Mouse (Mus musculus) testis, adult 2 months (tissue): ENCODE measurements around the gene Znrf2. TPM values are rescaled to one million over a fixed set of nuclear protein-coding genes. Genes with fewer than 3 reads are reported as not detected.

ENCODE experiments used
- H3K27ac ChIP-seq: fragments of 200-500 bp; 2 replicates; pipeline ENCODE4 v1.5.1; 2012; ENCODE audit warnings: low read depth, low read length; ENCODE audit not compliant: control insufficient read depth, insufficient read depth
- H3K27me3 ChIP-seq: fragments of 200-500 bp; 2 replicates; pipeline ENCODE4 v1.6.1; 2012; ENCODE audit warnings: mild to moderate bottlenecking, low read length, moderate library complexity; ENCODE audit not compliant: control insufficient read depth, insufficient read depth
- H3K36me3 ChIP-seq: fragments of 200-500 bp; 2 replicates; pipeline ENCODE4 v1.6.1; 2012; ENCODE audit warnings: mild to moderate bottlenecking, low read length; ENCODE audit not compliant: control insufficient read depth, insufficient read depth
- H3K4me1 ChIP-seq: fragments of 200-500 bp; 2 replicates; pipeline ENCODE4 v1.6.1; 2012; ENCODE audit warnings: low read length; ENCODE audit not compliant: control insufficient read depth, insufficient read depth
- H3K4me3 ChIP-seq: fragments of 200-500 bp; 2 replicates; pipeline ENCODE4 v1.5.1; 2012; ENCODE audit warnings: low read depth, mild to moderate bottlenecking, low read length, moderate library complexity, mixed read lengths; ENCODE audit not compliant: control insufficient read depth
- CTCF ChIP-seq: fragments of 200-500 bp; IDR thresholded peaks from 2 replicates; pipeline ENCODE4 v1.5.1; 2012; ENCODE audit warnings: low read depth, mild to moderate bottlenecking, inconsistent platforms, low read length, moderate library complexity; ENCODE audit not compliant: control insufficient read depth, insufficient read depth, insufficient replicate concordance
- POLR2A ChIP-seq: fragments of 200-500 bp; IDR thresholded peaks from 2 replicates; pipeline ENCODE4 v1.6.1; 2012; ENCODE audit warnings: low read depth, mild to moderate bottlenecking, inconsistent platforms, low read length, moderate library complexity; ENCODE audit not compliant: control insufficient read depth
- polyA plus RNA-seq: library from polyadenylated mRNA; depleted of rRNA; stranded (reverse); fragments of >200 nt; gene quantifications from 2 replicates; pipeline ENCODE4 v1.2.3, GENCODE M21; 2012

Znrf2 gene
- polyA plus RNA-seq, 1 experiment = 17.6 TPM

DNA sequence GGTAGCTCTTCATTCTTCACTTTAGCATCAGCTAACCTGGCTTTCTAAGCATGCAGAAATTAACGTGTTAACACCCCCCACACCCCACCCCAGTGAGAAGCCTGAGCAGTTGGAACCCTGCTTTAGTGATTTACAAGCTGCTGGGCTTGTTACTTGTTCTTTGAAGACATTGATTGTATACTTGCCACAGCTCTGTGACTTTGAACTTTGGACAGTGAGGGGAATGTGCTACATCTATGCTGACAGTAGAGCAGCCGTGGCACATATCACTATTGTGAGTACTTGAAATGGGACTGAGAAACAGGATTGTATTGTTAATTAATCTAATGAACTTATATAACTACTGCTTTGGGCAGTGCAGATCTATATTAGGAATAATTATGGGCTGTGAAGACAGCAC lies 66.7 kb downstream of the Znrf2 start:
- TF ChIP-seq CTCF (no peak), POLR2A (no peak)
- Histone ChIP-seq H3K27me3 (no peaks in the 10 kb centered on the region), H3K4me1 (no peaks in the 10 kb centered on the region), H3K4me3 (no peak overlapping the region), H3K36me3 (no peaks in the 10 kb centered on the region; the same call in 1 of the 2 replicates), H3K27ac (no peak overlapping the region)

GRCm38 (mm10) chr6:54886195-54886594 lies 69.5 kb downstream of the Znrf2 start:
- H3K4me3 ChIP-seq = no peak overlapping the region
- no peaks in the 10 kb centered on the region for H3K4me1 ChIP-seq
- TF ChIP-seq POLR2A = no peak
- TF ChIP-seq CTCF = no peak
- no peak overlapping the region for H3K27ac ChIP-seq
- no peaks in the 10 kb centered on the region for H3K27me3 ChIP-seq
- H3K36me3 ChIP-seq = no peaks in the 10 kb centered on the region; the same call in 1 of the 2 replicates

DNA sequence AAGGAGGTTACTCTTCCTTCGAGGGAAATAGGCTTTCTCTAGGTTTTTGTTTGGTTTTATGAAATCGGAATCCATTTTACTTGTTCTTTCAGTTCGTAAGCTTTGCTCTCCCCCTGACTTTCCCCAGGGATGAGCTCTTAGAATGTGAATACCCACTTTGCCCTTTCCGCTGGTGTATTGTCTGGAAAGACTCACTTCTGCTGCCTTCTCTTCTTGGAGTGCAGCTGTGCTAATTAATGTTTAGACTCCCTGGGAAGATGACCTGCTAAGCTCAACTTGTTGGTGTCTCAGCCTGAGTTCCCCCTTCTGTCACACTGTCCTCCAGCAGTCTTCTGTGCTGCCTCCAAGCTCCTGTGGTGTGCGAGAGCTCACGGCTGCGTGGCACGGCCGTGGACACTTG lies 73.5 kb downstream of the Znrf2 start:
- Histone ChIP-seq H3K4me1 (no peaks in the 10 kb centered on the region), H3K36me3 (no peaks in the 10 kb centered on the region; the same call in 1 of the 2 replicates), H3K27ac (no peak overlapping the region), H3K27me3 (no peaks in the 10 kb centered on the region), H3K4me3 (no peak overlapping the region)
- TF ChIP-seq POLR2A = no peak
- TF ChIP-seq CTCF = no peak

DNA sequence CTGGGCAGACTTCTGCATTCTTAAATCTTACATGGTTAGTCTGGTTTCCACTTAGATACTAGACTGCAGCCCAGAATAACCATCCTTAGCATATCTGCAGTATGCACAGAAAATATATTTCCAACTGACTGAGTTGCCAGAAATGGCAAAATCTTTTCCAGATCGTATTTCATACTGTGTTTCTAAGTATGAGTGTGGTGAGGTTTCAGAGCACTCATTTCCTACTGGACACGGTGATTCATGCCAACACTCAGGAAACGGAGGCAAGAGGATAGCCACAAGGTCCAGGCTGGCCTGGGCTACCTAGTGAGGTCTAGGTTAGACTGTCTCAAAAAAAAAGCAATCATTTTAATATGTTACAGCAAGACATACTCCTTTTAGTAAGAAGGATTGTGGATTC lies 74.7 kb downstream of the Znrf2 start:
- TF ChIP-seq CTCF (no peak), POLR2A (no peak)
- Histone ChIP-seq H3K27ac (no peak overlapping the region), H3K4me3 (no peak overlapping the region), H3K27me3 (no peaks in the 10 kb centered on the region), H3K4me1 (no peaks in the 10 kb centered on the region), H3K36me3 (no peaks in the 10 kb centered on the region; the same call in 1 of the 2 replicates)

- TF ChIP-seq CTCF (no peak), POLR2A (no peak)
- Histone ChIP-seq H3K4me3 (no peak overlapping the region), H3K4me1 (no peaks in the 10 kb centered on the region), H3K27ac (no peak overlapping the region), H3K27me3 (no peaks in the 10 kb centered on the region), H3K36me3 (no peaks in the 10 kb centered on the region)
Measured at GRCm38 (mm10) chr6:54900256-54900655, 83.5 kb downstream of the Znrf2 start.

- Histone ChIP-seq H3K4me3 (no peak overlapping the region), H3K27me3 (no peaks in the 10 kb centered on the region), H3K27ac (no peak overlapping the region), H3K36me3 (no peaks in the 10 kb centered on the region), H3K4me1 (no peaks in the 10 kb centered on the region)
- TF ChIP-seq POLR2A (no peak), CTCF (no peak)
Measured at GRCm38 (mm10) chr6:54902547-54902946, 85.8 kb downstream of the Znrf2 start.

DNA sequence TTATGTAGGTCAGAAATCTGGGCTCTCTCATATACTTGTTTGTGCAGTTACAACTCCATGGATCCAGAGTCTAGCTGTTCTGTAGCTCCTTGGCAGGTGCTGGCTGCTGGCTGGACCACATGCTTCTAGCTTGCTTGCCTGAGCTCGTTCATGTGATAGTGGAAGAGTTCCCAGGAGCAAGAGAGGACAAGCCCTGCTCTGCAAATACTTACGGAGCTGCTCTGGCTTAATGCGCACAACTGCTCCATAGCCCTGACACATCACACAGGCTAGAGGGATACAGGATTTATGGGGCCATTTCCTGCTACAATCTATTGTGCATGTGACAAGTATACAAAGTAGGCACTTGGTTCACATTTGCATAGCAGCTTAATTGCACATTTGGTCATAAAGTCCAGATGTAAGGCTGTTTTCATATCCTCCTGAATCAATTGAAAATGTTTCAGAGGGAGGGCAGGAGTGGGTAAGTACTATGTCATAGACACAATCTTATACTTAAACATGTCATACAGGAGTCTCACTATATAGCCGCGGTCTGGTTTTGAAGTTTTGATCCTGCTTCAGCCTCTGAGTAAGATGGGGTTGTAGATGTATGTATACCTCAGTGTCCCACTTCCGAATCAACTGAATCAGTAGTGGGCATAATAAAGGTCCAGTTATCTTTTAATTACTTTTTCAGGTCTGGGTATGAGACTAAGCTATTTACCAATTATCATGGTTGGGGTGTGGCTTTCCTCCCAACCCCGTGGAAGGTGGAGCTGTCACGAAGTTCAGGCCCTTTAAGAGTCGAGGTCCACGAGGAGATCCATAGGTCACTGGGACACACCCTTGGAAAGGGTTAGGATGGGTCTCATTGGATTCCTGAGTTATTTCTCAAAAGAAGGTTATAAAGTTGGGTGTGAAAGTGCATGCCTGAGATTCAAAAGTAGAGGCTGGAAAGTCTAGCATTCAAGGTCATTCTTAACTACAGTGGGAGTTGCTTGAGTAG lies 89.6 kb downstream of the Znrf2 start:
- no peak for TF ChIP-seq CTCF

More for the DNA sequence above, 89.6 kb downstream of the Znrf2 start:
- Histone ChIP-seq H3K4me3 (no peak overlapping the region), H3K36me3 (no peaks in the 10 kb centered on the region), H3K27ac (no peak overlapping the region), H3K27me3 (no peaks in the 10 kb centered on the region), H3K4me1 (no peaks in the 10 kb centered on the region)
